Mouse (Mus musculus): Measurements from ENCODE around the gene Fads3. TPM values are rescaled to one million over a fixed set of nuclear protein-coding genes. Genes with fewer than 3 reads are reported as not detected.

Fads3 gene
- total and polyA plus RNA-seq, 3 experiments: 20.1 to 48.8 (median 41.8) TPM

DNA sequence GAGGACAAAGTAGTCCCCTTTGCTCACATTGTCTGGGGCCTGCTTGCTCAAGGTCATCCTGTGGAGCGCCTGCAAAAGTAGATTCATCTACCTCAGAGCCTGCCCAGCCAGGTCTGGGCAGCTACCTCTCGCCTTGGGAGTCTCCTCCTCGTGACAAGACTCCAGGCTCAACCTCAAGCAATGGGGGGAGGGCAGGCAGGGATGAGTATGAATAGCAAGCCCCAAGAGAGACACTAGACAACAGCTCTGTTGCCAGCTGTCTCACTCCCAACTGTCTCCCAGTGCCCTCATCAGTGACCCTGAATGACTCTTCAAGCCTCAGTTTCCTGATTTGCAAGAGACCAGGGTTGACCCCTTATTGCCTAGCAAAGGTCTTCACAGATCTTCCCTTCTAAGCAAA is 28.0 kb upstream of the Fads3 start:
- H3K4me3 ChIP-seq (ENCODE audit: low read depth, low read length): no peak overlapping the region; the same call in 1 of the 2 replicates
- no peaks in the 10 kb centered on the region for H3K36me3 ChIP-seq (replicated peaks)
- peaks cover 4% of the 10 kb centered on the region; the same call in 1 of the 2 replicates for H3K27me3 ChIP-seq (ENCODE audit: insufficient read depth, low read length)
- H3K9me3 ChIP-seq (replicated peaks): no peaks in the 10 kb centered on the region
- no peak for DNase-seq (ENCODE audit: low spot score)
- TF ChIP-seq TAL1 (conservative IDR thresholded peaks at IDR 0.05; ENCODE audit: low read depth, low read length): no peak
- TF ChIP-seq CTCF (IDR thresholded peaks at IDR 0.05; ENCODE audit: low read depth, low read length): no peak
- no peak for TF ChIP-seq GATA1 (IDR thresholded peaks at IDR 0.05; ENCODE audit: borderline replicate concordance, low read length)
- no peak for TF ChIP-seq POLR2AphosphoS5 (IDR thresholded peaks at IDR 0.05; ENCODE audit: insufficient replicate concordance, low read depth, low read length)
- no peak for TF ChIP-seq GATA2 (IDR thresholded peaks at IDR 0.05; ENCODE audit: borderline replicate concordance, low read depth, low read length)
- ATAC-seq (ENCODE audit: extremely low read depth, insufficient number of reproducible peaks, low FRiP score, poor library complexity, severe bottlenecking): no peak
- H3K4me1 ChIP-seq (ENCODE audit: insufficient read depth, low read depth, low read length): peaks cover 77% of the 10 kb centered on the region

- Histone ChIP-seq H3K27me3 (ENCODE audit: insufficient read depth, low read length) (peaks cover 4% of the 10 kb centered on the region; the same call in 1 of the 2 replicates), H3K4me3 (ENCODE audit: low read depth, low read length) (peak overlapping the region; percentile 42; the same call in 1 of the 2 replicates), H3K4me1 (ENCODE audit: insufficient read depth, low read depth, low read length) (peaks cover 83% of the 10 kb centered on the region), H3K36me3 (replicated peaks) (no peaks in the 10 kb centered on the region), H3K9me3 (replicated peaks) (no peaks in the 10 kb centered on the region)
- TF ChIP-seq GATA2 (IDR thresholded peaks at IDR 0.05; ENCODE audit: borderline replicate concordance, low read depth, low read length): no peak
- TF ChIP-seq CTCF (IDR thresholded peaks at IDR 0.05; ENCODE audit: low read depth, low read length): no peak
- TF ChIP-seq POLR2AphosphoS5 (IDR thresholded peaks at IDR 0.05; ENCODE audit: insufficient replicate concordance, low read depth, low read length): no peak
- TF ChIP-seq GATA1 (IDR thresholded peaks at IDR 0.05; ENCODE audit: borderline replicate concordance, low read length): no peak
- TF ChIP-seq TAL1 (conservative IDR thresholded peaks at IDR 0.05; ENCODE audit: low read depth, low read length): no peak
- DNase-seq (ENCODE audit: low spot score) (no peak), ATAC-seq (ENCODE audit: extremely low read depth, insufficient number of reproducible peaks, low FRiP score, poor library complexity, severe bottlenecking) (no peak)
Observed at GRCm38 (mm10) chr19:10013913-10014312, 27.5 kb upstream of the Fads3 start.

- H3K36me3 ChIP-seq (replicated peaks): peaks cover 5% of the 10 kb centered on the region
- H3K27me3 ChIP-seq (ENCODE audit: insufficient read depth, low read length): peaks cover 4% of the 10 kb centered on the region; the same call in 1 of the 2 replicates
- peaks cover 92% of the 10 kb centered on the region for H3K4me1 ChIP-seq (ENCODE audit: insufficient read depth, low read depth, low read length)
- no peaks in the 10 kb centered on the region for H3K9me3 ChIP-seq (replicated peaks)
- peak; percentile 73 for DNase-seq (ENCODE audit: low spot score)
- TF ChIP-seq POLR2AphosphoS5 (IDR thresholded peaks at IDR 0.05; ENCODE audit: insufficient replicate concordance, low read depth, low read length) (no peak), TAL1 (conservative IDR thresholded peaks at IDR 0.05; ENCODE audit: low read depth, low read length) (peak; percentile 73)
- H3K4me3 ChIP-seq (ENCODE audit: low read depth, low read length): peak overlapping the region; percentile 71
- peak; percentile 48 for ATAC-seq (ENCODE audit: extremely low read depth, insufficient number of reproducible peaks, low FRiP score, poor library complexity, severe bottlenecking)
Observed at GRCm38 (mm10) chr19:10014824-10015223, 26.5 kb upstream of the Fads3 start.

GRCm38 (mm10) chr19:10015442-10015841 is 25.9 kb upstream of the Fads3 start:
- H3K36me3 ChIP-seq (replicated peaks): peaks cover 8% of the 10 kb centered on the region
- peaks cover 93% of the 10 kb centered on the region for H3K4me1 ChIP-seq (ENCODE audit: insufficient read depth, low read depth, low read length)
- 0 out of 2 replicates have a peak, but pooled peaks cover under 1% of the 10 kb centered on the region for H3K27me3 ChIP-seq (ENCODE audit: insufficient read depth, low read length)
- DNase-seq (ENCODE audit: low spot score) (no peak), ATAC-seq (ENCODE audit: extremely low read depth, insufficient number of reproducible peaks, low FRiP score, poor library complexity, severe bottlenecking) (no peak)
- H3K4me3 ChIP-seq (ENCODE audit: low read depth, low read length): peak overlapping the region; percentile 71; the same call in 1 of the 2 replicates
- TF ChIP-seq GATA1 (IDR thresholded peaks at IDR 0.05; ENCODE audit: borderline replicate concordance, low read length) (no peak), GATA2 (IDR thresholded peaks at IDR 0.05; ENCODE audit: borderline replicate concordance, low read depth, low read length) (no peak), CTCF (IDR thresholded peaks at IDR 0.05; ENCODE audit: low read depth, low read length) (no peak), TAL1 (conservative IDR thresholded peaks at IDR 0.05; ENCODE audit: low read depth, low read length) (no peak), POLR2AphosphoS5 (IDR thresholded peaks at IDR 0.05; ENCODE audit: insufficient replicate concordance, low read depth, low read length) (no peak)
- no peaks in the 10 kb centered on the region for H3K9me3 ChIP-seq (replicated peaks)

DNA sequence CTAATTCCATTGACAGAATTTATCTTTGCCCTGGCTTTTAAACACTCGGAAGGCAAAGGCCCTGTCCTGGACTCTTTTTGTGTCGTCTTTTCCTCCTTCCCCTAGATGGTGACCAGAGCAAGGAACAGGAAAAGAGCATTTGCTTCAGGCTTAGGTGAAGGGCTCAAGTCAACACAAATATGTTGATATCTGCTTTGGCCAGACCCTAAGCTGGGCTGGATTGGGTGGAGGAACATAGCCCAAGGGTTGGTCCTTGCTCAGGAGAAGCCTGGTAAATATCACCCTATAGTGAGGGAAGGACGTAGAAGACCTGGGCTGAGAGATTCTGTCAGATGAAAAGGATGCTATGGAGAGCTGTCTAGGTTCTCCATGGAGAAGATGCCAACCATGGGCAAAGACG is 25.2 kb upstream of the Fads3 start:
- H3K4me3 ChIP-seq (ENCODE audit: low read depth, low read length): no peak overlapping the region; the same call in 1 of the 2 replicates
- peaks cover 8% of the 10 kb centered on the region for H3K36me3 ChIP-seq (replicated peaks)

GRCm38 (mm10) chr19:10017637-10018526 is 23.5 kb upstream of the Fads3 start:
- no peaks in the 10 kb centered on the region for H3K27me3 ChIP-seq (ENCODE audit: insufficient read depth, low read length)
- H3K4me1 ChIP-seq (ENCODE audit: insufficient read depth, low read depth, low read length): peaks cover 96% of the 10 kb centered on the region
- TF ChIP-seq CTCF (IDR thresholded peaks at IDR 0.05; ENCODE audit: low read depth, low read length) (no peak), GATA1 (IDR thresholded peaks at IDR 0.05; ENCODE audit: borderline replicate concordance, low read length) (no peak), POLR2AphosphoS5 (IDR thresholded peaks at IDR 0.05; ENCODE audit: insufficient replicate concordance, low read depth, low read length) (no peak), GATA2 (IDR thresholded peaks at IDR 0.05; ENCODE audit: borderline replicate concordance, low read depth, low read length) (no peak), TAL1 (conservative IDR thresholded peaks at IDR 0.05; ENCODE audit: low read depth, low read length) (no peak)
- DNase-seq (ENCODE audit: low spot score) (peak; percentile 89), ATAC-seq (ENCODE audit: extremely low read depth, insufficient number of reproducible peaks, low FRiP score, poor library complexity, severe bottlenecking) (peak; percentile 47)
- no peaks in the 10 kb centered on the region for H3K9me3 ChIP-seq (replicated peaks)
- peaks cover 8% of the 10 kb centered on the region for H3K36me3 ChIP-seq (replicated peaks)
- H3K4me3 ChIP-seq (ENCODE audit: low read depth, low read length): peak overlapping the region; percentile 71

More for the DNA sequence above, 25.2 kb upstream of the Fads3 start:
- TF ChIP-seq TAL1 (conservative IDR thresholded peaks at IDR 0.05; ENCODE audit: low read depth, low read length): no peak
- no peak for TF ChIP-seq POLR2AphosphoS5 (IDR thresholded peaks at IDR 0.05; ENCODE audit: insufficient replicate concordance, low read depth, low read length)
- TF ChIP-seq GATA1 (IDR thresholded peaks at IDR 0.05; ENCODE audit: borderline replicate concordance, low read length): no peak
- no peak for TF ChIP-seq CTCF (IDR thresholded peaks at IDR 0.05; ENCODE audit: low read depth, low read length)
- no peak for TF ChIP-seq GATA2 (IDR thresholded peaks at IDR 0.05; ENCODE audit: borderline replicate concordance, low read depth, low read length)
- Histone ChIP-seq H3K9me3 (replicated peaks) (no peaks in the 10 kb centered on the region), H3K27me3 (ENCODE audit: insufficient read depth, low read length) (no peaks in the 10 kb centered on the region), H3K4me1 (ENCODE audit: insufficient read depth, low read depth, low read length) (peaks cover 94% of the 10 kb centered on the region)
- DNase-seq (ENCODE audit: low spot score) (no peak), ATAC-seq (ENCODE audit: extremely low read depth, insufficient number of reproducible peaks, low FRiP score, poor library complexity, severe bottlenecking) (no peak)
